Mouse (Mus musculus) forebrain, embryonic 16.5 days (tissue): Measurements from ENCODE around the gene Plvap. TPM values are rescaled to one million over a fixed set of nuclear protein-coding genes. Genes with fewer than 3 reads are reported as not detected.

ENCODE experiments used
- ATAC-seq: fragments of 200-750 bp; cut with Nextera tagmentation; 2 replicates; pipeline ENCODE4 v1.8.0; 2017; ENCODE audit warnings: mild to moderate bottlenecking, moderate library complexity
- H3K27ac ChIP-seq: fragments of 300-500 bp; sonication (generic); 2 replicates; pipeline ENCODE4 v1.5.1; 2014; ENCODE audit warnings: low read length, control low read depth
- H3K27me3 ChIP-seq: fragments of 300-500 bp; sonication (generic); replicated peaks from 2 replicates; pipeline ENCODE4 v1.6.1; 2014; ENCODE audit warnings: low read length; ENCODE audit not compliant: control insufficient read depth, insufficient read depth
- H3K36me3 ChIP-seq: fragments of 300-500 bp; sonication (generic); 2 replicates; pipeline ENCODE4 v1.6.1; 2014; ENCODE audit not compliant: control insufficient read depth, insufficient read depth
- H3K4me1 ChIP-seq: fragments of 300-500 bp; sonication (generic); replicated peaks from 2 replicates; pipeline ENCODE4 v1.6.1; 2014; ENCODE audit warnings: low read length; ENCODE audit not compliant: control insufficient read depth, insufficient read depth
- H3K4me2 ChIP-seq: fragments of 300-500 bp; sonication (generic); 2 replicates; pipeline ENCODE4 v1.6.1; 2014; ENCODE audit warnings: mild to moderate bottlenecking, low read length, control low read depth
- H3K4me3 ChIP-seq: fragments of 300-500 bp; sonication (generic); replicated peaks from 2 replicates; pipeline ENCODE4 v1.5.1; 2014; ENCODE audit warnings: mild to moderate bottlenecking, low read length, control low read depth
- H3K9ac ChIP-seq: fragments of 300-500 bp; sonication (generic); replicated peaks from 2 replicates; pipeline ENCODE4 v1.6.1; 2014; ENCODE audit warnings: low read depth, low read length, control low read depth
- H3K9me3 ChIP-seq: fragments of 300-500 bp; sonication (generic); 2 replicates; pipeline ENCODE4 v1.6.1; 2016; ENCODE audit warnings: low read length; ENCODE audit not compliant: control insufficient read depth
- WGBS: fragments of 180-500 bp; shearing (Covaris S2); extraction: QIAGEN DNeasy Blood & Tissue Kit; methylation state at CpG from one replicate; pipeline ENCODE4 v1.1.7; 2014; 5-methylcytosine and 5-hydroxymethylcytosine counted together
- polyA plus RNA-seq: library from polyadenylated mRNA; unstranded; fragments of >200 nt; fragmentation: Nextera tagmentation; extraction: Ambion mirVana; gene quantifications from 2 replicates; pipeline ENCODE4 v1.2.1, GENCODE M21; 2015

Gene Plvap
- polyA plus RNA-seq, 1 experiment from 2014 or later = 3.5 TPM

GRCm38 (mm10) chr8:71456906-71457305, 54.6 kb downstream of the Plvap start:
- Histone ChIP-seq H3K27me3 (no peaks in the 10 kb centered on the region), H3K36me3 (peaks cover 16% of the 10 kb centered on the region)

DNA sequence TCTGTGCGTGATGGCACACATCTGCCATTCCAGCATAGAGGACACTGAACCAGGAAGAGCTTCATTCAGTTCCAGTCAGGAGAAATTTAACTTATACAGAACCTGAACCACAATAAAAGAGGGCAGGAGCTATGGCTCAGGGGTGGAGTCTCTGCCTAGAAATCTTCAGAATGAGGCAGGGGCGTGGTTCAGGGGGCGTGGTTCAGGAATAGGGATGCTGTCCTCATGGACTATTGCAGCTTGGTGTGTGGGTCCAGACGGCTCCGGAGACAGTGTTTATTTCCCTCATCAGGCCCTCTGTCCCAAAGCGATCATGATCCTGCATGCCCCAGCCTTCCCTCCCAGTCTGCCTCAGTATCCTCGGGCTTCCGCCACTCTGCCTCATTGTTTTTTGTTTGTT, 56.9 kb downstream of the Plvap start:
- WGBS = 89% methylated on average over 8 of the region's 8 CpGs
- Histone ChIP-seq H3K9me3 (no peaks in the 10 kb centered on the region), H3K4me3 (no peak overlapping the region), H3K4me2 (no peak overlapping the region), H3K4me1 (no peaks in the 10 kb centered on the region), H3K27me3 (no peaks in the 10 kb centered on the region), H3K36me3 (peaks cover 8% of the 10 kb centered on the region), H3K27ac (no peak overlapping the region), H3K9ac (no peak overlapping the region)
- ATAC-seq = no peak

More at GRCm38 (mm10) chr8:71456906-71457305, 54.6 kb downstream of the Plvap start:
- Histone ChIP-seq H3K4me3 (no peak overlapping the region), H3K4me2 (no peak overlapping the region), H3K4me1 (peaks cover 14% of the 10 kb centered on the region), H3K9ac (no peak overlapping the region), H3K27ac (no peak overlapping the region), H3K9me3 (no peaks in the 10 kb centered on the region)
- WGBS = 49% methylated on average over 22 of the region's 22 CpGs
- no peak for ATAC-seq

DNA sequence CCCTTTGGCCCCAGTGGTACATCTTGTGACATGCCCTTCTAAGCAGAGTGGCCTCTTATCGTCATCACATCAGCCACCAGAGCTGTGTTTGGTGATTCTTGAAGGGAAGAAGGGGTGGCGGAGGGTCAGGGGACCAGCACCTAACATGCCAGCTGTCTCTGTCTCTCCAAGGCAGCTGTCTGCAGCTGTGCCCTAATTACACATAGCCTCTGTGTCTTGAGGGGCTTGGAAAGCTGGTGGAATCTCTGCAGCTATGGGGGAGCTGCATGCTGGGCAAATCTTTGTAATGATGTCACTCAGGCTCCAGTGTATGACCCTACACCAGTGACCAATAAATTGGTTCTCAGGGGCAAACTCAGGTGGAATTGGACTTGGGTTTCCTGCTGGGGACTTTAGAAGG, 58.9 kb downstream of the Plvap start:
- H3K27me3 ChIP-seq = no peaks in the 10 kb centered on the region
- no peaks in the 10 kb centered on the region for H3K9me3 ChIP-seq
- H3K4me3 ChIP-seq = no peak overlapping the region
- H3K9ac ChIP-seq = no peak overlapping the region
- 90% methylated on average over 2 of the region's 2 CpGs for WGBS
- no peak overlapping the region for H3K4me2 ChIP-seq
- no peaks in the 10 kb centered on the region for H3K4me1 ChIP-seq
- peaks cover 6% of the 10 kb centered on the region for H3K36me3 ChIP-seq
- ATAC-seq = no peak
- H3K27ac ChIP-seq = no peak overlapping the region

GRCm38 (mm10) chr8:71451777-71452176, 59.8 kb downstream of the Plvap start:
- Histone ChIP-seq H3K9ac (no peak overlapping the region), H3K27ac (no peak overlapping the region), H3K36me3 (no peaks in the 10 kb centered on the region), H3K9me3 (no peaks in the 10 kb centered on the region), H3K4me1 (no peaks in the 10 kb centered on the region), H3K4me3 (no peak overlapping the region), H3K27me3 (no peaks in the 10 kb centered on the region), H3K4me2 (no peak overlapping the region)
- no peak for ATAC-seq
- WGBS = 58% methylated on average over 11 of the region's 11 CpGs

DNA sequence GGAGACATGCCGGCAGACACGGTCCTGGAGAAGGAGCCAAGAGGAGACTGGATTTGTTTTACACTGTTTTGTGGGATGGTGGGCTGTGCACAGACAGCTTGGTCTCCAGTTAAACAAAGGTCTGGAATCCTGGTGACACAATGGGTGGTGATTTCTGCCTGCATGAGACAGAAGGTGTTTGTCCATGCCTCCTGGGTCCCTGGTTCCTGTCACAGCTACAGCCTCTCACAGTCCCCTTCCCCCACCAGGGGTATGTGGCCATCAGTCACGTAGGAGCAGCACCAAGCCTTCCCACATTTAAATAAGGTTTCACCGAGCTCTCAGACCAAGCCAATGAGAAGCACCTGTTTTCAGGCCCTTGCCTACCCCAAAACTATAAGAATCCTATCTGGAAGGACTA, 60.2 kb downstream of the Plvap start:
- WGBS = 66% methylated on average over 4 of the region's 4 CpGs
- H3K4me2 ChIP-seq = no peak overlapping the region
- no peak for ATAC-seq
- no peak overlapping the region for H3K27ac ChIP-seq
- no peak overlapping the region for H3K9ac ChIP-seq
- H3K4me3 ChIP-seq = no peak overlapping the region
- H3K27me3 ChIP-seq = no peaks in the 10 kb centered on the region
- no peaks in the 10 kb centered on the region for H3K9me3 ChIP-seq
- no peaks in the 10 kb centered on the region for H3K4me1 ChIP-seq
- H3K36me3 ChIP-seq = no peaks in the 10 kb centered on the region

Other genes starting within 250 kb of the Plvap start
- gene Myo9b, start 239.0 kb downstream of the Plvap start, polyA plus RNA-seq = 19.8 and 23.9 TPM in 2 replicates
- 53.2 and 56.0 TPM in 2 replicates for gene Haus8, start 238.8 kb downstream of the Plvap start, polyA plus RNA-seq
- gene Use1, start 144.9 kb downstream of the Plvap start, polyA plus RNA-seq = 100 and 115 TPM in 2 replicates
- 7.8 and 8.0 TPM in 2 replicates for gene Ocel1, start 140.5 kb downstream of the Plvap start, polyA plus RNA-seq
- 11.8 and 13.2 TPM in 2 replicates for gene Nr2f6, start 129.8 kb downstream of the Plvap start, polyA plus RNA-seq
- gene Ushbp1, start 116.0 kb downstream of the Plvap start, polyA plus RNA-seq = 6.1 and 6.9 TPM in 2 replicates
- gene Babam1, start 114.9 kb downstream of the Plvap start, polyA plus RNA-seq = 103 and 105 TPM in 2 replicates
- 12.3 and 18.9 TPM in 2 replicates for gene Ankle1, start 105.7 kb downstream of the Plvap start, polyA plus RNA-seq
- 113 and 127 TPM in 2 replicates for gene Abhd8, start 48.1 kb downstream of the Plvap start, polyA plus RNA-seq
- 173 and 178 TPM in 2 replicates for gene Mrpl34, start 46.8 kb downstream of the Plvap start, polyA plus RNA-seq
- 218 and 236 TPM in 2 replicates for gene Dda1, start 42.6 kb downstream of the Plvap start, polyA plus RNA-seq
- gene Ano8, start 25.8 kb downstream of the Plvap start, polyA plus RNA-seq = 4.1 and 4.4 TPM in 2 replicates
- 12.1 and 12.6 TPM in 2 replicates for gene Gtpbp3, start 23.6 kb downstream of the Plvap start, polyA plus RNA-seq
- 0.26 TPM in 1 of 2 replicates, not detected in the other for gene Ccdc194, start 14.0 kb upstream of the Plvap start, polyA plus RNA-seq
- gene Bst2, start 25.7 kb upstream of the Plvap start, polyA plus RNA-seq = 4.7 and 7.5 TPM in 2 replicates
- 52.8 and 65.3 TPM in 2 replicates for gene Mvb12a, start 31.2 kb upstream of the Plvap start, polyA plus RNA-seq
- gene Tmem221, start 47.1 kb upstream of the Plvap start, polyA plus RNA-seq = 0.15 and 0.16 TPM in 2 replicates
- gene Nxnl1, start 54.8 kb upstream of the Plvap start, polyA plus RNA-seq = not detected in 2 replicates
- 74.6 and 75.9 TPM in 2 replicates for gene Slc27a1, start 57.1 kb upstream of the Plvap start, polyA plus RNA-seq
- gene Pgls, start 80.4 kb upstream of the Plvap start, polyA plus RNA-seq = 167 and 189 TPM in 2 replicates
- gene Fam129c, start 85.9 kb upstream of the Plvap start, polyA plus RNA-seq = 6.2 and 8.4 TPM in 2 replicates
- gene Colgalt1, start 99.2 kb upstream of the Plvap start, polyA plus RNA-seq = 60.4 and 63.6 TPM in 2 replicates
- gene Unc13a, start 160.0 kb upstream of the Plvap start, polyA plus RNA-seq = 23.1 and 33.6 TPM in 2 replicates
- 3.4 and 4.1 TPM in 2 replicates for gene Jak3, start 164.5 kb upstream of the Plvap start, polyA plus RNA-seq
- gene Insl3, start 177.5 kb upstream of the Plvap start, polyA plus RNA-seq = not detected in 2 replicates
- gene B3gnt3, start 190.0 kb upstream of the Plvap start, polyA plus RNA-seq = 0.58 and 0.68 TPM in 2 replicates
- gene Fcho1, start 214.0 kb upstream of the Plvap start, polyA plus RNA-seq = 72.4 and 100 TPM in 2 replicates